Mouse (Mus musculus) MEL (cell line): ENCODE measurements around the gene Gm47289. TPM values are rescaled to one million over a fixed set of nuclear protein-coding genes. Genes with fewer than 3 reads are reported as not detected.
A peak's percentile ranks its signal among the peaks of the same experiment; 100 is the strongest.

Source experiments
- DNase-seq: peaks from one replicate; pipeline ENCODE4 v3.0.0; 2011; ENCODE audit warnings: low read depth, low spot score
- H3K27ac ChIP-seq: 2 replicates; pipeline ENCODE4 v1.5.1; 2012; ENCODE audit warnings: low read depth, mild to moderate bottlenecking, control low read depth, low read length, moderate library complexity; ENCODE audit not compliant: control insufficient read depth
- H3K27me3 ChIP-seq, 2 experiments: fragments of 150-350 bp in 1 of 2; sonication (generic) in 1 of 2; 2 replicates each; pipeline ENCODE4 v1.6.1; 2012; ENCODE audit warnings: low read length in 2 of 2, mild to moderate bottlenecking in 2 of 2, improper control_type of control experiment in 1 of 2, moderate library complexity in 1 of 2; ENCODE audit not compliant: insufficient read depth in 2 of 2, control insufficient read depth in 1 of 2
- H3K36me3 ChIP-seq, 2 experiments: 2 replicates each; pipeline ENCODE4 v1.6.1; 2012 to 2014; ENCODE audit warnings: low read length in 2 of 2, improper control_type of control experiment in 1 of 2, inconsistent platforms in 1 of 2, mild to moderate bottlenecking in 1 of 2; ENCODE audit not compliant: insufficient read depth in 2 of 2, control insufficient read depth in 1 of 2
- H3K4me1 ChIP-seq, 2 experiments: fragments of 150-350 bp in 1 of 2; sonication (generic) in 1 of 2; 2 replicates each; pipeline ENCODE4 v1.6.1; 2012; ENCODE audit warnings: low read length in 2 of 2, improper control_type of control experiment in 1 of 2, mild to moderate bottlenecking in 1 of 2; ENCODE audit not compliant: insufficient read depth in 2 of 2, control insufficient read depth in 1 of 2
- H3K4me3 ChIP-seq, 2 experiments: fragments of 150-350 bp in 1 of 2; sonication (generic) in 1 of 2; 2 replicates each; pipeline ENCODE4 v1.5.1; 2012; ENCODE audit warnings: low read depth in 2 of 2, low read length in 2 of 2, mild to moderate bottlenecking in 2 of 2, moderate library complexity in 2 of 2, control low read depth in 1 of 2, improper control_type of control experiment in 1 of 2; ENCODE audit not compliant: control insufficient read depth in 1 of 2, insufficient read depth in 1 of 2
- H3K79me2 ChIP-seq: 2 replicates; pipeline ENCODE4 v1.6.1; 2012; ENCODE audit warnings: mild to moderate bottlenecking, low read length, moderate library complexity; ENCODE audit not compliant: control insufficient read depth, poor library complexity, insufficient read depth
- H3K9ac ChIP-seq: 2 replicates; pipeline ENCODE4 v1.6.1; 2012; ENCODE audit warnings: low read depth, mild to moderate bottlenecking, control low read depth, low read length, moderate library complexity; ENCODE audit not compliant: control insufficient read depth, poor library complexity, severe bottlenecking
- H3K9me3 ChIP-seq: fragments of 150-350 bp; sonication (generic); replicated peaks from 2 replicates; pipeline ENCODE4 v1.6.1; 2012; ENCODE audit warnings: mild to moderate bottlenecking, low read length, improper control_type of control experiment, moderate library complexity; ENCODE audit not compliant: insufficient read depth
- BHLHE40 ChIP-seq: IDR thresholded peaks from 2 replicates; pipeline ENCODE4 v1.6.1; 2012; ENCODE audit warnings: low read depth, mild to moderate bottlenecking, inconsistent platforms, low read length, improper control_type of control experiment, borderline replicate concordance
- CHD2 ChIP-seq: IDR thresholded peaks from 2 replicates; pipeline ENCODE4 v1.6.1; 2011; ENCODE audit warnings: low read length, improper control_type of control experiment
- CTCF ChIP-seq, 3 experiments: IDR thresholded peaks in 2 of 3; conservative IDR thresholded peaks in 1 of 3; 2 replicates each; pipeline ENCODE4 v1.5.1; 2011 to 2012; ENCODE audit warnings: low read length in 3 of 3, low read depth in 2 of 3, mild to moderate bottlenecking in 2 of 3, improper control_type of control experiment in 1 of 3, inconsistent platforms in 1 of 3, mixed read lengths in 1 of 3, moderate library complexity in 1 of 3; ENCODE audit not compliant: control insufficient read depth in 1 of 3, insufficient read depth in 1 of 3, poor library complexity in 1 of 3, severe bottlenecking in 1 of 3
- ELF1 ChIP-seq: IDR thresholded peaks from 2 replicates; pipeline ENCODE4 v1.6.1; 2014; ENCODE audit warnings: low read depth, mild to moderate bottlenecking, inconsistent platforms, low read length, improper control_type of control experiment, moderate library complexity
- EP300 ChIP-seq, 2 experiments: IDR thresholded peaks; 2 replicates each; pipeline ENCODE4 v1.6.1; 2011; ENCODE audit warnings: improper control_type of control experiment in 2 of 2, low read length in 2 of 2, low read depth in 1 of 2, mild to moderate bottlenecking in 1 of 2
- GABPA ChIP-seq: IDR thresholded peaks from 2 replicates; pipeline ENCODE4 v1.6.1; 2012; ENCODE audit warnings: low read depth, mild to moderate bottlenecking, inconsistent platforms, low read length, improper control_type of control experiment, moderate library complexity
- JUND ChIP-seq: IDR thresholded peaks from 2 replicates; pipeline ENCODE4 v1.6.1; 2011; ENCODE audit warnings: low read depth, mild to moderate bottlenecking, improper control_type of control experiment, low read length
- MAFK ChIP-seq: IDR thresholded peaks from 2 replicates; pipeline ENCODE4 v1.6.1; 2011; ENCODE audit warnings: low read depth, mild to moderate bottlenecking, low read length, improper control_type of control experiment, borderline replicate concordance
- NELFE ChIP-seq: IDR thresholded peaks from 2 replicates; pipeline ENCODE4 v1.6.1; 2011; ENCODE audit warnings: low read depth, low read length, improper control_type of control experiment
- POLR2A ChIP-seq, 2 experiments: IDR thresholded peaks; 2 replicates each; pipeline ENCODE4 v1.6.1; 2011 to 2012; ENCODE audit warnings: low read length in 2 of 2, mild to moderate bottlenecking in 2 of 2, control low read depth in 1 of 2, improper control_type of control experiment in 1 of 2, low read depth in 1 of 2, moderate library complexity in 1 of 2; ENCODE audit not compliant: control insufficient read depth in 1 of 2, insufficient read depth in 1 of 2, poor library complexity in 1 of 2
- RAD21 ChIP-seq: IDR thresholded peaks from 2 replicates; pipeline ENCODE4 v1.6.1; 2011; ENCODE audit warnings: mild to moderate bottlenecking, low read depth, low read length, improper control_type of control experiment
- SIN3A ChIP-seq: IDR thresholded peaks from 2 replicates; pipeline ENCODE4 v1.6.1; 2012; ENCODE audit warnings: low read length, improper control_type of control experiment, inconsistent platforms
- SMC3 ChIP-seq: IDR thresholded peaks from 2 replicates; pipeline ENCODE4 v1.6.1; 2011; ENCODE audit warnings: low read depth, low read length, improper control_type of control experiment
- TBP ChIP-seq: IDR thresholded peaks from 2 replicates; pipeline ENCODE4 v1.8.0; 2011; ENCODE audit warnings: low read depth, low read length, improper control_type of control experiment
- USF1 ChIP-seq: IDR thresholded peaks from 2 replicates; pipeline ENCODE4 v1.6.1; 2014; ENCODE audit warnings: low read depth, mild to moderate bottlenecking, inconsistent platforms, low read length, improper control_type of control experiment, moderate library complexity
- USF2 ChIP-seq, 2 experiments: IDR thresholded peaks; 2 replicates each; pipeline ENCODE4 v1.6.1; 2011 to 2012; ENCODE audit warnings: improper control_type of control experiment in 2 of 2, low read length in 2 of 2, borderline replicate concordance in 1 of 2, inconsistent platforms in 1 of 2, low read depth in 1 of 2, mild to moderate bottlenecking in 1 of 2; ENCODE audit not compliant: insufficient read depth in 1 of 2
- ZC3H11A ChIP-seq: IDR thresholded peaks from 2 replicates; pipeline ENCODE4 v1.6.1; 2012; ENCODE audit warnings: low read depth, mild to moderate bottlenecking, inconsistent platforms, low read length, improper control_type of control experiment
- ZKSCAN1 ChIP-seq: IDR thresholded peaks from 2 replicates; pipeline ENCODE4 v1.6.1; 2012; ENCODE audit warnings: low read depth, mild to moderate bottlenecking, inconsistent platforms, low read length, improper control_type of control experiment, moderate library complexity
- ZNF384 ChIP-seq: IDR thresholded peaks from 2 replicates; pipeline ENCODE4 v1.6.1; 2012; ENCODE audit warnings: low read depth, mild to moderate bottlenecking, inconsistent platforms, low read length, improper control_type of control experiment
- polyA plus RNA-seq, 2 experiments: library from polyadenylated mRNA; stranded (reverse) in 1 of 2; unstranded in 1 of 2; fragments of >175 nt in 1 of 2; fragments of >200 nt in 1 of 2; gene quantifications; 2 replicates each; pipeline versions ENCODE4 v1.2.1 to v1.2.4; 2012; ENCODE audit warnings: low replicate concordance in 2 of 2, low read depth in 1 of 2; ENCODE audit not compliant: insufficient read length in 2 of 2, insufficient read depth in 1 of 2, missing spikeins in 1 of 2
- total RNA-seq: library from RNA; depleted of rRNA; stranded (reverse); fragments of 300-350 nt; gene quantifications from 2 replicates; pipeline ENCODE4 v1.2.3, GENCODE M21; 2012

Gm47289 gene
- total and polyA plus RNA-seq, 3 experiments = not detected

DNA sequence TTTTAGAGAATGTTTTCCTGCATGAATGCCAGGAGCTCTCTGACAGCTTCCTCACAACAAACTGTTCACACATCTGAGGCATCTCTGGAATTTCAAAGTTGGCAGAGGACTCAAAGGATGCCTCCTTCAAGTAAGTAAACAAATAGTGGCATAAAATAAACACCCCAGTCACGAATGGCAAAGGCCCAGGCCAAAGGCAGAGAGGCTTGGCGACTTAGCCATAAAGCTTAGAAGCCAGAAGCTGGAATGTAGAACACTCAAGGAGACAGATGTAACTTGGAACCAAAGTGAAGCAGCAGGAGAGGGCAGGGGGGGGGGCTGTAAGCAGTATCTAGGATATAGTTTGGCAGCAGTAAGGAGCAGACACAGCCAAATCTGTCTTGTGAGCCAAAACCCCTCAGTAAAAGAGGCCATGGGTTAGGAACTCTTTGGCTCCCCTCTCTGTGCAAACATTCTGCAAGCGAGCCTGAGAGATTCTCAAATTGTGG, 22.3 kb downstream of the Gm47289 start:
- TF ChIP-seq SIN3A = no peak

DNA sequence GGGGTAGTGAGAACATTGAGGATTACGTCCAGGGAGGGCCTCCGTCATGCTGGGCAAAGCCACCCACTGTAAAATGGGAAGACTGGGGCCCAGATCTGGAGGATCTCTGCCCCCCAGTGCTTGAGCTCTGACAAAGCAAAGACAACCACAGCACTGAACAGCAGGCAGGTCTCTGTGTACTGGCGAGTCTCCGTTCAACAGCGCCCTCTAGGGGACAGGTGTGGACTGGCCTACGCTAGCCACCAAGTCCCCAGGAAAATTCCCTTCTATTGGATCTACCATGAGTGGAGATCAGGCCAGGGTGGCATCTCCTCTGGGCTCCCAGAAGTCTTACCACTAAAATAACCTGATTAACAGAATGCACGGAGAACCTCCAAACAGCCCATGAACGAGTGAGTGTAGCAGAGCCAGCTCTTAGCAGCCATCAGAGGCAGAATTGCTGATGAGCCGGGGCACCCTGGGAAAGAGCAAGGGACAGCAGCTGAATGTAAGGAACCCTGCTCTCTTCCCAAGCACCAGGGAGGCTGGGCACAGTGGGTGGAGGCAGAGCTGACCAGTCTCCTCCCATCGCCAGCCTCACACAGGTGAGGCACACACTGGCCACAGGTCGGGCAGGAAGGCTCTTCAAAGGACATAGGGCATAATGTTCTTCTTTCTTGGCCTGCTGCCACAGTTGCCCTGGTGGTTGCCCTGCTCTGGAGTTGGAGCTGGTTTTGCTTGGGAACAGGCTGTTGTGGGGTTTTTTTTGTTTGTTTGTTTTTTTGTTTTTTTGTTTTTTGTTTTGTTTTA, 33.4 kb downstream of the Gm47289 start:
- H3K79me2 ChIP-seq = no peaks in the 10 kb centered on the region
- no peaks in the 10 kb centered on the region for H3K9me3 ChIP-seq
- H3K4me3 ChIP-seq = no peak overlapping the region
- DNase-seq = peak; percentile 40
- peak; percentile 47 for TF ChIP-seq RAD21
- TF ChIP-seq ELF1 = no peak
- peak; percentile 77 to 89 (median 80) for TF ChIP-seq CTCF (IDR thresholded peaks at IDR 0.05 in 2 of 3, conservative IDR thresholded peaks at IDR 0.05 in 1 of 3; ENCODE audit: control insufficient read depth in 1 of 3, insufficient read depth in 1 of 3, low read depth in 2 of 3, low read length in 3 of 3, poor library complexity in 1 of 3, severe bottlenecking in 1 of 3)
- no peak for TF ChIP-seq ZNF384
- peak; percentile 54 for TF ChIP-seq SMC3
- peak; percentile 27; the same call in 1 of the 2 replicates for TF ChIP-seq ZC3H11A
- no peak for TF ChIP-seq POLR2A (IDR thresholded peaks at IDR 0.05; ENCODE audit: control insufficient read depth in 1 of 2, insufficient read depth in 1 of 2, low read depth in 1 of 2, low read length in 2 of 2, poor library complexity in 1 of 2)
- no peak overlapping the region for H3K9ac ChIP-seq
- H3K4me1 ChIP-seq = no peaks in the 10 kb centered on the region
- no peak overlapping the region for H3K27ac ChIP-seq
- no peaks in the 10 kb centered on the region for H3K36me3 ChIP-seq
- H3K27me3 ChIP-seq = no peaks in the 10 kb centered on the region

More for the DNA sequence above, 22.3 kb downstream of the Gm47289 start:
- no peaks in the 10 kb centered on the region for H3K9me3 ChIP-seq
- peaks cover 0 to 11% of the 10 kb centered on the region in 2 experiments; a peak in 2 of 4 replicates for H3K4me1 ChIP-seq
- H3K9ac ChIP-seq = no peak overlapping the region
- H3K79me2 ChIP-seq = no peaks in the 10 kb centered on the region
- no peaks in the 10 kb centered on the region for H3K36me3 ChIP-seq
- H3K4me3 ChIP-seq = no peak overlapping the region
- 0 out of 4 replicates have a peak, but pooled peaks cover 0 to 1% of the 10 kb centered on the region in 2 experiments for H3K27me3 ChIP-seq
- no peak for DNase-seq
- H3K27ac ChIP-seq = no peak overlapping the region

DNA sequence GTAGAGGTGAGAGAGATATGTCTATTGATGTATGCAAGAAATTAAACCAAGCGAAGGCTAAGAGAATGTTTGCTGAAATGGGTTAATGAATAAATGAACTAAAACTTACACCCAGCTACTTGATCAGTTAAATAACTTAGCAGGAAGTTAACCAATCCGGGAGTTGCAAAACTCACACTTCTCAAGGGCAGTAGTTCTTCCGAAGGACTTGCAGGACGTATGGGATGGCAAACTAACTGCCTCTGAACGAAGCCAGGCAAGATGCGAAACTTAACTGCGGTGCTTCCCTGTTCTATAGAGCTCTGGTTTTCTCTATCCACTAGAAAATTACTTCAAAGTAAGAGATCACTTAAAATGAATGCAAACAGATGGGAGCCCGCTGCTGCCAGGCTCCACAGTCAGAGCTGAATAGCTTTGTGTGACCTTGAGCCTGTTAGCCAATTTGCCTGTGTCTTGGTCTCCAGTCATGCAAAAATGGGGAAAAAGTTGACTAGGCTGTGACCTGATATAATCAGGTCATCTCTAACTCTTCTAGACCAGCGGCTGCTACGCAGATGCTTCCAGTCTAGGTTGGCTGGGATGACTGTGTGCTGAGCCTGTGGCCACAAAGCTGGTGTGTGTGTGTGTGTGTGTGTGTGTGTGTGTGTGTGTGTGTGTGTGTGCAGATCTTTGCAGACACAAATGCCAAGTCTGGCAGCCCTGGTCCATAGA, 40.3 kb downstream of the Gm47289 start:
- H3K36me3 ChIP-seq = peaks cover 0 to 7% of the 10 kb centered on the region in 2 experiments; a peak in 1 of 4 replicates

More for the DNA sequence above, 40.3 kb downstream of the Gm47289 start:
- H3K4me3 ChIP-seq = no peak overlapping the region
- TF ChIP-seq RAD21 (no peak), TBP (no peak), MAFK (no peak), SIN3A (no peak), USF1 (no peak), USF2 (IDR thresholded peaks at IDR 0.05; ENCODE audit: borderline replicate concordance in 1 of 2, insufficient read depth in 1 of 2, low read depth in 1 of 2, low read length in 2 of 2) (no peak), GABPA (no peak), ZKSCAN1 (no peak), NELFE (no peak), BHLHE40 (no peak), CHD2 (no peak), EP300 (IDR thresholded peaks at IDR 0.05; ENCODE audit: low read depth in 1 of 2, low read length in 2 of 2) (no peak), JUND (no peak), POLR2A (IDR thresholded peaks at IDR 0.05; ENCODE audit: control insufficient read depth in 1 of 2, insufficient read depth in 1 of 2, low read depth in 1 of 2, low read length in 2 of 2, poor library complexity in 1 of 2) (no peak)
- TF ChIP-seq, all 39 proteins: peak for 0
- H3K27me3 ChIP-seq = no peaks in the 10 kb centered on the region
- no peak overlapping the region for H3K27ac ChIP-seq
- no peak for DNase-seq
- no peaks in the 10 kb centered on the region for H3K9me3 ChIP-seq
- H3K4me1 ChIP-seq = peaks cover 0 to 7% of the 10 kb centered on the region in 2 experiments; a peak in 3 of 4 replicates
- H3K9ac ChIP-seq = no peak overlapping the region
- no peaks in the 10 kb centered on the region for H3K79me2 ChIP-seq
